Mouse (Mus musculus): ENCODE measurements around the gene Mvb12b.

Mvb12b gene

GRCm38 (mm10) chr2:33717821-33718351 is 169.9 kb downstream of the Mvb12b start:
- DNase-seq = no peak

GRCm38 (mm10) chr2:33717378-33717777 is 170.4 kb downstream of the Mvb12b start:
- DNase-seq = no peak

- no peak for DNase-seq
Observed at GRCm38 (mm10) chr2:33716878-33717277, 170.9 kb downstream of the Mvb12b start.

GRCm38 (mm10) chr2:33714932-33715331 is 172.8 kb downstream of the Mvb12b start:
- DNase-seq = no peak

GRCm38 (mm10) chr2:33713580-33714260 is 174.0 kb downstream of the Mvb12b start:
- no peak for DNase-seq

GRCm38 (mm10) chr2:33712811-33713210 is 174.9 kb downstream of the Mvb12b start:
- no peak for DNase-seq

- DNase-seq = no peak
Observed at GRCm38 (mm10) chr2:33708831-33709230, 178.9 kb downstream of the Mvb12b start.

- DNase-seq = no peak
Observed at GRCm38 (mm10) chr2:33708096-33708495, 179.7 kb downstream of the Mvb12b start.

- DNase-seq = no peak
Observed at GRCm38 (mm10) chr2:33706403-33706802, 181.3 kb downstream of the Mvb12b start.

- no peak for DNase-seq
Observed at GRCm38 (mm10) chr2:33705687-33706320, 181.9 kb downstream of the Mvb12b start.

- DNase-seq = no peak
Observed at GRCm38 (mm10) chr2:33703286-33703685, 184.5 kb downstream of the Mvb12b start.

- DNase-seq = peak; percentile 70
Observed at GRCm38 (mm10) chr2:33702705-33703104, 185.0 kb downstream of the Mvb12b start.

- no peak for DNase-seq
Observed at GRCm38 (mm10) chr2:33701446-33701815, 186.3 kb downstream of the Mvb12b start.

- DNase-seq = no peak
Observed at GRCm38 (mm10) chr2:33700581-33701445, 186.9 kb downstream of the Mvb12b start.

- no peak for DNase-seq
Observed at GRCm38 (mm10) chr2:33698898-33699297, 188.8 kb downstream of the Mvb12b start.

GRCm38 (mm10) chr2:33696428-33696827 is 191.3 kb downstream of the Mvb12b start:
- DNase-seq = no peak

GRCm38 (mm10) chr2:33693931-33694330 is 193.8 kb downstream of the Mvb12b start:
- no peak for DNase-seq

GRCm38 (mm10) chr2:33689880-33690462 is 197.8 kb downstream of the Mvb12b start:
- peak; percentile 68 for DNase-seq

- no peak for DNase-seq
Observed at GRCm38 (mm10) chr2:33689155-33689879, 198.4 kb downstream of the Mvb12b start.

- DNase-seq = no peak
Observed at GRCm38 (mm10) chr2:33683594-33683993, 204.2 kb downstream of the Mvb12b start.

GRCm38 (mm10) chr2:33683095-33683494 is 204.7 kb downstream of the Mvb12b start:
- DNase-seq = no peak

- peak; percentile 86 for DNase-seq
Observed at GRCm38 (mm10) chr2:33682219-33682618, 205.5 kb downstream of the Mvb12b start.
